Mouse (Mus musculus) kidney, embryonic 16.5 days (tissue): ENCODE measurements around the gene Clic4. TPM values are rescaled to one million over a fixed set of nuclear protein-coding genes. Genes with fewer than 3 reads are reported as not detected.

Experiments
- ATAC-seq: fragments of 200-750 bp; cut with Nextera tagmentation; 2 replicates; pipeline ENCODE4 v1.8.0; 2017; ENCODE audit warnings: moderate TSS enrichment; ENCODE audit not compliant: low FRiP score, low TSS enrichment
- H3K27ac ChIP-seq: fragments of 300-500 bp; sonication (generic); 2 replicates; pipeline ENCODE4 v1.5.1; 2014; ENCODE audit warnings: low read length
- H3K27me3 ChIP-seq: fragments of 300-500 bp; sonication (generic); 2 replicates; pipeline ENCODE4 v1.6.1; 2014; ENCODE audit warnings: low read length, control low read depth, mixed read lengths; ENCODE audit not compliant: insufficient read depth
- H3K36me3 ChIP-seq: fragments of 300-500 bp; sonication (generic); 2 replicates; pipeline ENCODE4 v1.6.1; 2014; ENCODE audit warnings: low read length, control low read depth, mixed read lengths; ENCODE audit not compliant: insufficient read depth
- H3K4me1 ChIP-seq: fragments of 300-500 bp; sonication (generic); 2 replicates; pipeline ENCODE4 v1.6.1; 2014; ENCODE audit warnings: low read length, control low read depth, mixed read lengths; ENCODE audit not compliant: insufficient read depth
- H3K4me2 ChIP-seq: fragments of 300-500 bp; sonication (generic); replicated peaks from 2 replicates; pipeline ENCODE4 v1.6.1; 2014; ENCODE audit warnings: low read depth, low read length
- H3K4me3 ChIP-seq: fragments of 300-500 bp; sonication (generic); 2 replicates; pipeline ENCODE4 v1.5.1; 2014; ENCODE audit warnings: mild to moderate bottlenecking, low read length
- H3K9ac ChIP-seq: fragments of 300-500 bp; sonication (generic); replicated peaks from 2 replicates; pipeline ENCODE4 v1.6.1; 2014; ENCODE audit warnings: low read length
- H3K9me3 ChIP-seq: fragments of 300-500 bp; sonication (generic); 2 replicates; pipeline ENCODE4 v1.6.1; 2016; ENCODE audit warnings: low read length, control low read depth
- WGBS: fragments of 180-500 bp; shearing (Covaris S2); extraction: QIAGEN DNeasy Blood & Tissue Kit; methylation state at CpG from one replicate; pipeline ENCODE4 v1.1.7; 2014; 5-methylcytosine and 5-hydroxymethylcytosine counted together
- polyA plus RNA-seq: library from polyadenylated mRNA; unstranded; fragments of >200 nt; fragmentation: Nextera tagmentation; extraction: Ambion mirVana; gene quantifications from 2 replicates; pipeline ENCODE4 v1.2.1, GENCODE M21; 2015

The Clic4 gene
- polyA plus RNA-seq, 1 experiment from 2014 or later, result 228 TPM

DNA sequence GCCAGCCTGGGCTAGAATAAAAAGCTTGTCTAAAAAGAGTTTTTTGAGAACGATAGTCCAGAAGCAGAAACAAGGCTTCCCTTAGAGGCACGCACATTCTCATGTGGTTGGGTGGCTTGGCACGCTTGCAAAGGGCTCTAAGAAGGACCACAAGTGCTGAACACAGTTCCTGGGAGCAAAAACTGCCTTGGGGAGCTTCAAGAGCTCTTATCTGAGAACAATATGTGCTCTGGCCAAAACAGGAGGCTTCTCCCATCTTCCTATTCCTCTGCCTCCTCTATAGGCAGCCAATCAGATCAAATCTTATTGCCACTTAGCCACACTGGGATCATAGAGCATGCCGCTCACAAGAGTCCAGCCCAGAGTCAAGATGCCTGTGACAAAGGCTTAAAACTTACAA is 18.3 kb downstream of the Clic4 start:
- Histone ChIP-seq H3K4me2 (peak overlapping the region; percentile 17; the same call in 1 of the 2 replicates), H3K9me3 (no peaks in the 10 kb centered on the region), H3K36me3 (peaks cover 6% of the 10 kb centered on the region; the same call in 1 of the 2 replicates), H3K4me3 (no peak overlapping the region), H3K27me3 (no peaks in the 10 kb centered on the region), H3K9ac (peak overlapping the region; percentile 52), H3K4me1 (peaks cover 63% of the 10 kb centered on the region), H3K27ac (peak overlapping the region; percentile 97)
- 0 out of 2 replicates have a peak, but pooled peaks have one; percentile 26 for ATAC-seq
- WGBS, result 62% methylated on average over 4 of the region's 4 CpGs

DNA sequence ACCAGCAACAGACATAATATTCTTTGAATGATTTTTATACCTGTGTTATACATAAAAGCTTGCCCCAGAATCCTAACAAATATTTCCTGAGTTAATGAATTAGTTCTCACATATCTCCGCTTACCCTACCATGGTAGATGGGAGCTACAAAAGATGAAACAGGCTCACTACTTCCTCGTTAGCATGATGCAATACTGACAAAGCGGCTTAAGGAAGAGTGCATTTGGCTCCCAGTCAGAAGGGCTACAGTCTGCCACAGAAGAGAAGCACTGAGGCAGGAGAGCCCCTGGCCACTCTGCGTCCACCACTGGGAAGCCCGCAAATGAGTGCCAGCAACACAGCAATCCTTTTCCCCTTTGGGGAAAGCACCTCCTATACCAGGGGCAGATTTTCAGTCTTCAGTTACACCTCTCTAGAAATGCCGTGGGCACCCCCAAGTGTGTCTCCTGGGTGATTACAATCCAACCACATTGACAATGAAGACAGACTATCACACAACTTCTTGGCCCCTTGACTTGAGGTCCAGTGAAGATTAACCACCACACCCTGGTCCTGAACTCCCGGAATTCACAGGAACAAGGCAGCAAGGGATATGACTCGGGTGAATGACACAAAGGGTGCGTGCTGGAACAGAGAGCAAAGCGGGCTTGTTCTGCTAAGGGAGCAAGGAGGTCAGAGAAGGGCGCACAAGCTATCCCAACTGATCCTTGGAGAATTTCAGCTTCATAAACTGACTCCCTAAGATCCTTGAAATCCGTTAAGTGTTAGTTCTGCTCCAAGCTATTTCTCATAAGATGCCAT is 19.2 kb downstream of the Clic4 start:
- Histone ChIP-seq H3K36me3 (peaks cover 9% of the 10 kb centered on the region; the same call in 1 of the 2 replicates), H3K27ac (peak overlapping the region; percentile 97), H3K9ac (no peak overlapping the region; the same call in 1 of the 2 replicates), H3K4me2 (no peak overlapping the region), H3K4me1 (peaks cover 55% of the 10 kb centered on the region), H3K9me3 (no peaks in the 10 kb centered on the region), H3K27me3 (no peaks in the 10 kb centered on the region), H3K4me3 (no peak overlapping the region)
- WGBS, result 75% methylated on average over 12 of the region's 12 CpGs
- no peak for ATAC-seq

DNA sequence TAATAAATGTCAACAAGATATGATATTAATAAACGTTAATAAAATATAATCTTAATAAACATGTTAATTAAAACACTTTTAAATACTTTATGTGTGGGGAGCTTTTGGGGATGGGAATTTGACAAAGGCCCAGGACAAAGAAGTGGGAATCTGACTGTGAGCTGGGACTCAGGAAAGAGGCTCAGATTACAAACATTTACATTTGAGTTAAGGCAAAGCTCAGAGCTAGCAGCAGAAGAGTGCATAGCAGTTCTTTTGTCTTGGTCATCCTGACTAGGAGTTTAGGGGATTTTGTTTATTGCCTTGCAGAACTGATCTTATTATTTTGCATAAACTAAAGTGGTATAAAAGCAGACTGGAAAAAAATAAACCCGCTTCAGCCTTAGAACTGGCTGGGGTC is 20.8 kb downstream of the Clic4 start:
- WGBS, result 57% methylated on average over 2 of the region's 2 CpGs
- ATAC-seq, result no peak

DNA sequence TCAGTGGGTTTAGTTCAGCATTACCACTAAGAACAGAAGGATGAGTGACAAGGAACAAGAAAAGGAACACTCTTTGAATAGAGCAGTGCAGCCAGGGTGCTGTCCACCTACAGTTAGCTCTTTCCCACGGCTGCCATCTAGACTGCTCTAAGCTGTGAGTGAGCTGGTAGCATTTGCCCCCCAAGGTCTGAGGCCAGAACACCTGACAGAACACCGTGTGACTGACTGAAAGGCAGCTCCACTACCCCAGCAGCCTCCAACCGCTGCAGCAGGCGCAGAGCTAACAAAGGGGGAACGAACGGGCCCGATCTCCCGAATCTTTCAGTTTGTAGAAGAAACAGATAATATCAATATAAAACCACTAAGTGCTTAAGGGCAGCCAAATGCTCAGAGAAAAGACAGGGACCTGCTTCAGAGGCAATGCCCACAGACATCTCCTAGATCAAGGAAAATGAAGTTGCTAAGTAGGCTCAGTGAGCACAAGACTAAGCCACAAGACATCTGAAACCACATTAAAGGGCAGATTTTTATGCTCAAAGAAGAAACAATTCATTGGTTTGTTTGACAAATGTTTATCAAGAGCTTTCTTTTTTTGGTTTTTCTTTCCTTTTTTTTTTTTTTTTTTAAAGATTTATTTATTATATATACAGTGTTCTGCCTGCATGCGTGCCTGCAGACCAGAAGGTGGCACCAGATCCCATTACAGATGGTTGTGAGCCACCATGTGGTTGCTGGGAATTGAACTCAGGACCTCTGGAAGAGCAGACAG is 24.2 kb downstream of the Clic4 start:
- Histone ChIP-seq H3K4me2 (no peak overlapping the region), H3K9ac (0 out of 2 replicates have a peak overlapping the region, but pooled peaks have one; percentile 5), H3K4me1 (peaks cover 52% of the 10 kb centered on the region), H3K27me3 (no peaks in the 10 kb centered on the region), H3K4me3 (no peak overlapping the region), H3K9me3 (no peaks in the 10 kb centered on the region), H3K27ac (peak overlapping the region; percentile 35), H3K36me3 (peaks cover 9% of the 10 kb centered on the region; the same call in 1 of the 2 replicates)
- WGBS, result 75% methylated on average over 9 of the region's 9 CpGs
- ATAC-seq, result no peak

More for the DNA sequence above, 20.8 kb downstream of the Clic4 start:
- Histone ChIP-seq H3K36me3 (peaks cover 9% of the 10 kb centered on the region; the same call in 1 of the 2 replicates), H3K4me1 (peaks cover 59% of the 10 kb centered on the region), H3K4me3 (no peak overlapping the region), H3K9me3 (no peaks in the 10 kb centered on the region), H3K9ac (no peak overlapping the region), H3K4me2 (no peak overlapping the region), H3K27me3 (no peaks in the 10 kb centered on the region), H3K27ac (no peak overlapping the region)

DNA sequence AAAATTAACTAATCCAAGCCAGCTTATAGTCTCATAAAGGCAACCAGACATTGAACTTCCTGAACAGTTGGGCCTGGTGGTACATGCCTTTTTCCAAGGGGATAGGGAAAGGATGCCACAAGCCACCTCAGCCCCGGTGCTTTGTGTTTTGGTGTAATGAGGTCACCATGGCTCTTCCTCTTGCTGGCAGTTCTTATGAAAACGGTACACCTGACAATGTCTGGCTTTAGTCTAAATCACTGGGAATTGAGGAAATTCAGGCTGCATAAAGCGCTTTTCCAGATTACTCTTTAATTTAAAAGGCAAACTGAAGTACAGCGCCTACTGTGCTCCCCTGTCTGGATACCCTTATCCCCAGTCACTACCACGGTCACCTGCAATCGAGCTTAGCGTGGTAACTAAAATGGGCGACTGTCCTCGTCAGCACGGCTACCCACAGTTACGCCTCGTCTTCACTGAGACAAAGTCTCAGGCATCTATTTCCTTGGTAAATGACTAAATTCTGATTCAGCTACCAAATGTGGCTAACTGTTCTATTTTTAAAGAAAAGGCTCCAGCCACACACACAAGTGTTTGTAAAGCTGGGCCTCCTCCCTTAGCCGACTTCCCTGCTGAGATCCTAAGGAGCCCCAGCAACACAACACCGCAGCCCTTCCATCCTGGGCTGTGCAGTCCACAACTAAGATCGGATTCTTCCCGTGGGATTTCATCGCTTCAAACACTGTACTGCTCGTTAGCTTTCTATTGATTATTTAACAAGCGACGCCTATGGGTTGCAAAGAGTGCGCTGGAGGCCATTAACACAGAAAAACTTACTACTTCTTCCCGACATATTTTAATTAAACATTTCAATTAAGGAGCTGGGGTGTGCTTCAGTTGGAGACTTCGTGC is 25.5 kb downstream of the Clic4 start:
- no peaks in the 10 kb centered on the region for H3K27me3 ChIP-seq
- peak overlapping the region; percentile 83 for H3K27ac ChIP-seq
- ATAC-seq, result no peak
- 0 out of 2 replicates have a peak overlapping the region, but pooled peaks have one; percentile 5 for H3K9ac ChIP-seq
- no peaks in the 10 kb centered on the region for H3K9me3 ChIP-seq
- peaks cover 47% of the 10 kb centered on the region for H3K4me1 ChIP-seq
- WGBS, result 69% methylated on average over 23 of the region's 23 CpGs
- no peak overlapping the region for H3K4me3 ChIP-seq
- peaks cover 9% of the 10 kb centered on the region; the same call in 1 of the 2 replicates for H3K36me3 ChIP-seq
- H3K4me2 ChIP-seq, result no peak overlapping the region

DNA sequence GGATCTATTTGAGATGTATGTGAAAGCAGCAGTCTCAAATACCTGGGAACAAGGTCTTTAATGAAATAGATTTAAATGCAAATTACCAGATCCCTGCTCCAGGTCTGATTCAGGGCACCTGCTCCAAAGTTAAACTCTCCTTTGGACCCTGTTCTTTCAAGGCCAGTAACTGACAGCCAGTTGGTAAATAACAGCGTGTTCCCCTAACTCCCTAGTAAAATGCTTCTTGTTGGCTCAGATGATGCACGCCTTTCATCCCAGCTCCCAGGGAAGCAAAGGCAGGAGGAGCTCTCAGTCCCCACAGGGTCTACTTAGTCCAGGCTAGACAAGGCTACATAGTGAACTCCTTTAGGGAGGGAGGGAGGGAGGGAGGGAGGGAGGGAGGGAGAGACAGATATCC is 26.2 kb downstream of the Clic4 start:
- Histone ChIP-seq H3K4me2 (no peak overlapping the region), H3K36me3 (peaks cover 9% of the 10 kb centered on the region; the same call in 1 of the 2 replicates), H3K9ac (0 out of 2 replicates have a peak overlapping the region, but pooled peaks have one; percentile 5), H3K4me1 (peaks cover 50% of the 10 kb centered on the region), H3K9me3 (no peaks in the 10 kb centered on the region), H3K27ac (peak overlapping the region; percentile 83), H3K27me3 (no peaks in the 10 kb centered on the region), H3K4me3 (no peak overlapping the region)
- whole genome bisulfite sequencing, result 82% methylated on average over 2 of the region's 2 CpGs
- ATAC-seq, result no peak

DNA sequence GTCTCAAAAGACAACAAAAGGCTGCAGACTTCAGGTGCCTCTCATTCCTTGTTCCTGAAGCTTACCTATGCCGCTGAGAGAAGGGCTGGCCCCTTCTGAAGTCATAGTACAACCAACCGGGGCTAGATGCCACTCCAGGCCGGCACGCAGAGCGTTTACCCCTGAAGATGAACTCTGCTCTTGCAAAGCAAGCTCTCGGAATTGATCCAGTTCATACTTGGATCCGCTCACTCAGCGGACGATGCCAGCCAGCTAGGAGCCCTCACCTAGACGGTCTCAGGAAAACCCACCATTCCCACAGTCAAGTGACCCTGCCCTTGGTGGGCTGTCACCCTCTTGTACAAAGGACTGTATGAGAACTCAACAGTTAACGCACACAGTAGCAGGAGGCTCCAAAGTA is 26.8 kb downstream of the Clic4 start:
- 84% methylated on average over 11 of the region's 11 CpGs for WGBS
- no peak overlapping the region for H3K9ac ChIP-seq
- peak overlapping the region; percentile 83 for H3K27ac ChIP-seq
- H3K9me3 ChIP-seq, result no peaks in the 10 kb centered on the region
- H3K36me3 ChIP-seq, result peaks cover 9% of the 10 kb centered on the region; the same call in 1 of the 2 replicates
- no peak overlapping the region for H3K4me2 ChIP-seq
- no peak for ATAC-seq
- H3K27me3 ChIP-seq, result no peaks in the 10 kb centered on the region
- peaks cover 56% of the 10 kb centered on the region for H3K4me1 ChIP-seq
- H3K4me3 ChIP-seq, result no peak overlapping the region

DNA sequence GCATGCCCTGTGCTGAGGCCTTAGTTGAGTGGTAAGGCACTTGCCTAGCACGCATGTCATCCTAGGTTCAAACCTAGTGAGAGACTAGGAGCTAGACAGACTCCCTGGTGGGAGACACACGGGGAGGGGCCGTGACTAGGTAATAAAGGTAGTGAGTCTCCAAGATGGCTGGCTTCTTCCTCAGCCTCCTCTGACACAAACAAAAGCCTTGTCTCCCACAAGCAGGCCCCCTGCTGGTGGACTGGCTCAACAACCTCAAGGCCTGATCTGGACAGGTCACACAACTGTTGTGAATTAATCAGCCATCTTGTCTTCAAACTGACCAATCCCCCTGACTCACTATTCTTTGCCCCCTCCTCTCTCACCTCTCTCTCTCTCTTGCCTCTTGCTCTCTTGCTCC is 28.3 kb downstream of the Clic4 start:
- ATAC-seq, result no peak
- Histone ChIP-seq H3K9ac (no peak overlapping the region), H3K4me3 (no peak overlapping the region), H3K27me3 (no peaks in the 10 kb centered on the region), H3K36me3 (peaks cover 4% of the 10 kb centered on the region; the same call in 1 of the 2 replicates), H3K27ac (peak overlapping the region; percentile 83), H3K4me2 (no peak overlapping the region), H3K4me1 (peaks cover 69% of the 10 kb centered on the region), H3K9me3 (no peaks in the 10 kb centered on the region)
- WGBS, result 90% methylated on average over 3 of the region's 3 CpGs

DNA sequence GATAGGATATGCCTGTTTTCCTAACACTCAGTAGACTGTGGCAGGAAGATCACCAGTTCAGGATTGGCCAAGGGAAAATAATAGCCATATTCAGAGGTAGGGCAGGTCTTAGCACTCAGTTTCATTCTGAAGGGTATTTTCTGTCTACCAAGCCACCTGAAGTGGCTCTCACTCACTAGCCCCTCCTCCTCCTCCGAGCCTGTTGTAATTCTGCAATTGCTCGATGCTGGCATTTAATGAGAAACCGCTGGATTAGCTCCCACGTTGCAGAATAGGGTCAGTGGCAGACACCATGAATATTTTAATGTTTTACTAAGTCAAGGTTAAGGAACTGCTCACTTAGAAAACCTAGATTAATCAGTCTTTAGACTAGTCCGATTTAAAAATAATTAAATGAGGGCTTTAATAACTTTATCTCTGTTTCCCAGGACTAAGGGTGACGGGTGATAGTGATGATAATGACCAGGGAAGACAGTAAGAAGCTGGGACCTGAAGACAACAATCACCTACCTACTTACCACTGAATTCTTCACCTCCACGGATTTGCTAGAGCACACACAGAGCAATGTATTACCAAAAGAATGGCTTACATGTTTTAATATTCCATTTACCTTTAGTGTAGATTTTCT is 29.6 kb downstream of the Clic4 start:
- Histone ChIP-seq H3K9me3 (no peaks in the 10 kb centered on the region), H3K36me3 (0 out of 2 replicates have a peak, but pooled peaks cover 2% of the 10 kb centered on the region), H3K9ac (no peak overlapping the region), H3K4me1 (peaks cover 77% of the 10 kb centered on the region), H3K27me3 (no peaks in the 10 kb centered on the region), H3K4me3 (no peak overlapping the region), H3K27ac (peak overlapping the region; percentile 89), H3K4me2 (no peak overlapping the region)
- ATAC-seq, result peak; percentile 70
- 49% methylated on average over 7 of the region's 7 CpGs for WGBS
